Mouse (Mus musculus): ENCODE results near the gene Klk1b5.
"Not testable (repeated sequence)": the region's sequence is repeated elsewhere in the genome, so short reads cannot be mapped to it uniquely, and the experiment has no call there.

Klk1b5 gene

GRCm38 (mm10) chr7:44215645-44216044 is at the start of gene Klk1b5:
TSS of gene Klk1b5 (plus strand) at chr7:44215945.
- DNase-seq = no peak

- DNase-seq = peak; percentile 39 to 56
Observed at GRCm38 (mm10) chr7:44179299-44180045, 36.3 kb upstream of the Klk1b5 start.

GRCm38 (mm10) chr7:44186516-44186915 is 29.2 kb upstream of the Klk1b5 start:
- peak in 1 of 2 experiments; percentile 40 for DNase-seq

- DNase-seq = not testable (repeated sequence)
Observed at GRCm38 (mm10) chr7:44187936-44188335, 27.8 kb upstream of the Klk1b5 start, which contains the start of gene Klk1b24. TSS of gene Klk1b24 (plus strand) at chr7:44188236.

- not testable (repeated sequence) for DNase-seq
Observed at GRCm38 (mm10) chr7:44193466-44193865, 22.3 kb upstream of the Klk1b5 start.

GRCm38 (mm10) chr7:44197891-44198290 is 17.9 kb upstream of the Klk1b5 start, which contains the start of gene Klk1b3:
TSS of gene Klk1b3 (plus strand) at chr7:44198191.
- DNase-seq = no peak

- not testable (repeated sequence) for DNase-seq
Observed at GRCm38 (mm10) chr7:44207135-44207534, 8.6 kb upstream of the Klk1b5 start, which contains the start of gene Klk1b4. TSS of gene Klk1b4 (plus strand) at chr7:44207435.

- no peak for DNase-seq
Observed at GRCm38 (mm10) chr7:44208307-44208706, 7.4 kb upstream of the Klk1b5 start.

- DNase-seq = not testable (repeated sequence)
Observed at GRCm38 (mm10) chr7:44221601-44222000, 5.9 kb downstream of the Klk1b5 start.

- DNase-seq = not testable (repeated sequence)
Observed at GRCm38 (mm10) chr7:44222335-44222734, 6.6 kb downstream of the Klk1b5 start.

- DNase-seq = peak; percentile 44 to 67
Observed at GRCm38 (mm10) chr7:44225076-44225475, 9.3 kb downstream of the Klk1b5 start, which contains the start of gene Klk1. TSS of gene Klk1 (plus strand) at chr7:44225360.

GRCm38 (mm10) chr7:44235909-44236308 is 20.2 kb downstream of the Klk1b5 start, which contains the start of gene Gm36864:
TSS of gene Gm36864 (plus strand) at chr7:44236177.
- no peak for DNase-seq

GRCm38 (mm10) chr7:44239913-44240312 is 24.2 kb downstream of the Klk1b5 start:
- DNase-seq = no peak

- DNase-seq = no peak
Observed at GRCm38 (mm10) chr7:44240712-44241111, 25.0 kb downstream of the Klk1b5 start.

- DNase-seq = no peak
Observed at GRCm38 (mm10) chr7:44241163-44241562, 25.4 kb downstream of the Klk1b5 start.

- no peak for DNase-seq
Observed at GRCm38 (mm10) chr7:44244080-44244479, 28.3 kb downstream of the Klk1b5 start.

GRCm38 (mm10) chr7:44246055-44246983 is 30.6 kb downstream of the Klk1b5 start, which contains the start of the genes 1700028J19Rik and 2410002F23Rik:
TSS of gene 1700028J19Rik (minus strand) at chr7:44246695.
TSS of gene 2410002F23Rik (plus strand) at chr7:44246722.
- peak; percentile 88 to 89 for DNase-seq

- peak; percentile 38 to 44 for DNase-seq
Observed at GRCm38 (mm10) chr7:44246984-44247470, 31.3 kb downstream of the Klk1b5 start.

GRCm38 (mm10) chr7:44247971-44248370 is 32.2 kb downstream of the Klk1b5 start:
- no peak for DNase-seq

- DNase-seq = no peak
Observed at GRCm38 (mm10) chr7:44249248-44249647, 33.5 kb downstream of the Klk1b5 start.

- not testable (repeated sequence) for DNase-seq
Observed at GRCm38 (mm10) chr7:44250732-44251275, 35.1 kb downstream of the Klk1b5 start.

GRCm38 (mm10) chr7:44253023-44253616 is 37.4 kb downstream of the Klk1b5 start:
- no peak for DNase-seq

Data from kidney, adult 8-10 months (tissue).